Mouse (Mus musculus): ENCODE data around the gene Prdx3. TPM values are rescaled to one million over a fixed set of nuclear protein-coding genes. Genes with fewer than 3 reads are reported as not detected.
A peak's percentile ranks its signal among the peaks of the same experiment; 100 is the strongest.

The Prdx3 gene
- polyA plus RNA-seq (2012; rRNA removed) = 30.4 and 40.2 TPM in 2 replicates

- Histone ChIP-seq H3K36me3 (ENCODE audit: control insufficient read depth, insufficient read depth, low read length) (peaks cover 13% of the 10 kb centered on the region), H3K4me1 (ENCODE audit: control insufficient read depth, insufficient read depth, insufficient read length, low read length) (no peaks in the 10 kb centered on the region; the same call in 1 of the 2 replicates), H3K27ac (ENCODE audit: insufficient read depth, low read depth, low read length) (peak within 1 kb of the TSS; percentile 18), H3K4me3 (ENCODE audit: low read depth, low read length) (peak within 1 kb of the TSS; percentile 73), H3K27me3 (ENCODE audit: control insufficient read depth, insufficient read depth, low read length) (no peaks in the 10 kb centered on the region)
- WGBS = 0% methylated on average over 28 of the region's 28 CpGs
- TF ChIP-seq CTCF (IDR thresholded peaks at IDR 0.05; ENCODE audit: extremely low read depth, insufficient read length, insufficient replicate concordance, low read depth, low read length) (no peak), POLR2A (IDR thresholded peaks at IDR 0.05; ENCODE audit: low read depth, low read length) (peak; percentile 53; the same call in 1 of the 2 replicates)
Observed at GRCm38 (mm10) chr19:60874064-60874694, at the start of gene Prdx3. Prdx3 (minus strand) TSS chr19:60874556.

GRCm38 (mm10) chr19:60916869-60917570 is 42.7 kb upstream of the Prdx3 start:
- Histone ChIP-seq H3K27me3 (ENCODE audit: control insufficient read depth, insufficient read depth, low read length) (no peaks in the 10 kb centered on the region), H3K4me1 (ENCODE audit: control insufficient read depth, insufficient read depth, insufficient read length, low read length) (peaks cover 5% of the 10 kb centered on the region; the same call in 1 of the 2 replicates), H3K4me3 (ENCODE audit: low read depth, low read length) (no peak overlapping the region), H3K27ac (ENCODE audit: insufficient read depth, low read depth, low read length) (no peak overlapping the region), H3K36me3 (ENCODE audit: control insufficient read depth, insufficient read depth, low read length) (no peaks in the 10 kb centered on the region)
- whole genome bisulfite sequencing = 90% methylated on average over 6 of the region's 6 CpGs
- TF ChIP-seq POLR2A (IDR thresholded peaks at IDR 0.05; ENCODE audit: low read depth, low read length) (no peak), CTCF (IDR thresholded peaks at IDR 0.05; ENCODE audit: extremely low read depth, insufficient read length, insufficient replicate concordance, low read depth, low read length) (no peak)

- Histone ChIP-seq H3K4me3 (ENCODE audit: low read depth, low read length) (no peak overlapping the region), H3K27ac (ENCODE audit: insufficient read depth, low read depth, low read length) (no peak overlapping the region), H3K4me1 (ENCODE audit: control insufficient read depth, insufficient read depth, insufficient read length, low read length) (peaks cover 5% of the 10 kb centered on the region; the same call in 1 of the 2 replicates), H3K36me3 (ENCODE audit: control insufficient read depth, insufficient read depth, low read length) (no peaks in the 10 kb centered on the region), H3K27me3 (ENCODE audit: control insufficient read depth, insufficient read depth, low read length) (no peaks in the 10 kb centered on the region)
- TF ChIP-seq POLR2A (IDR thresholded peaks at IDR 0.05; ENCODE audit: low read depth, low read length) (no peak), CTCF (IDR thresholded peaks at IDR 0.05; ENCODE audit: extremely low read depth, insufficient read length, insufficient replicate concordance, low read depth, low read length) (no peak)
- WGBS = 51% methylated on average over 3 of the region's 3 CpGs
Observed at GRCm38 (mm10) chr19:60915862-60916261, 41.5 kb upstream of the Prdx3 start.

GRCm38 (mm10) chr19:60915236-60915635 is 40.9 kb upstream of the Prdx3 start:
- H3K27ac ChIP-seq (ENCODE audit: insufficient read depth, low read depth, low read length) = no peak overlapping the region
- TF ChIP-seq CTCF (IDR thresholded peaks at IDR 0.05; ENCODE audit: extremely low read depth, insufficient read length, insufficient replicate concordance, low read depth, low read length) (no peak), POLR2A (IDR thresholded peaks at IDR 0.05; ENCODE audit: low read depth, low read length) (no peak)
- H3K4me3 ChIP-seq (ENCODE audit: low read depth, low read length) = no peak overlapping the region
- H3K36me3 ChIP-seq (ENCODE audit: control insufficient read depth, insufficient read depth, low read length) = no peaks in the 10 kb centered on the region
- peaks cover 5% of the 10 kb centered on the region; the same call in 1 of the 2 replicates for H3K4me1 ChIP-seq (ENCODE audit: control insufficient read depth, insufficient read depth, insufficient read length, low read length)
- H3K27me3 ChIP-seq (ENCODE audit: control insufficient read depth, insufficient read depth, low read length) = no peaks in the 10 kb centered on the region
- 36% methylated on average over 4 of the region's 4 CpGs for WGBS

- Histone ChIP-seq H3K27me3 (ENCODE audit: control insufficient read depth, insufficient read depth, low read length) (no peaks in the 10 kb centered on the region), H3K27ac (ENCODE audit: insufficient read depth, low read depth, low read length) (no peak overlapping the region), H3K36me3 (ENCODE audit: control insufficient read depth, insufficient read depth, low read length) (no peaks in the 10 kb centered on the region), H3K4me3 (ENCODE audit: low read depth, low read length) (no peak overlapping the region), H3K4me1 (ENCODE audit: control insufficient read depth, insufficient read depth, insufficient read length, low read length) (peaks cover 5% of the 10 kb centered on the region; the same call in 1 of the 2 replicates)
- 46% methylated on average over 2 of the region's 2 CpGs for WGBS
- TF ChIP-seq POLR2A (IDR thresholded peaks at IDR 0.05; ENCODE audit: low read depth, low read length) = no peak
- no peak for TF ChIP-seq CTCF (IDR thresholded peaks at IDR 0.05; ENCODE audit: extremely low read depth, insufficient read length, insufficient replicate concordance, low read depth, low read length)
Observed at GRCm38 (mm10) chr19:60911653-60912052, 37.3 kb upstream of the Prdx3 start.

GRCm38 (mm10) chr19:60910304-60910703 is 35.9 kb upstream of the Prdx3 start:
- Histone ChIP-seq H3K4me3 (ENCODE audit: low read depth, low read length) (no peak overlapping the region), H3K27ac (ENCODE audit: insufficient read depth, low read depth, low read length) (no peak overlapping the region), H3K36me3 (ENCODE audit: control insufficient read depth, insufficient read depth, low read length) (no peaks in the 10 kb centered on the region), H3K27me3 (ENCODE audit: control insufficient read depth, insufficient read depth, low read length) (no peaks in the 10 kb centered on the region), H3K4me1 (ENCODE audit: control insufficient read depth, insufficient read depth, insufficient read length, low read length) (peaks cover 2% of the 10 kb centered on the region; the same call in 1 of the 2 replicates)
- TF ChIP-seq CTCF (IDR thresholded peaks at IDR 0.05; ENCODE audit: extremely low read depth, insufficient read length, insufficient replicate concordance, low read depth, low read length) (no peak), POLR2A (IDR thresholded peaks at IDR 0.05; ENCODE audit: low read depth, low read length) (no peak)

- WGBS = 84% methylated on average over 5 of the region's 5 CpGs
- Histone ChIP-seq H3K27ac (ENCODE audit: insufficient read depth, low read depth, low read length) (no peak overlapping the region), H3K36me3 (ENCODE audit: control insufficient read depth, insufficient read depth, low read length) (no peaks in the 10 kb centered on the region), H3K27me3 (ENCODE audit: control insufficient read depth, insufficient read depth, low read length) (no peaks in the 10 kb centered on the region), H3K4me3 (ENCODE audit: low read depth, low read length) (no peak overlapping the region), H3K4me1 (ENCODE audit: control insufficient read depth, insufficient read depth, insufficient read length, low read length) (no peaks in the 10 kb centered on the region)
- TF ChIP-seq CTCF (IDR thresholded peaks at IDR 0.05; ENCODE audit: extremely low read depth, insufficient read length, insufficient replicate concordance, low read depth, low read length) (no peak), POLR2A (IDR thresholded peaks at IDR 0.05; ENCODE audit: low read depth, low read length) (no peak)
Observed at GRCm38 (mm10) chr19:60905477-60905876, 31.1 kb upstream of the Prdx3 start.

Data from small intestine, adult 2 months (tissue).